Mouse (Mus musculus) olfactory bulb, adult 2 months (tissue): ENCODE measurements around the gene Rps11. TPM values are rescaled to one million over a fixed set of nuclear protein-coding genes. Genes with fewer than 3 reads are reported as not detected.

Experiments used
- H3K27ac ChIP-seq: fragments of 200-500 bp; 2 replicates; pipeline ENCODE4 v1.5.1; 2012; ENCODE audit warnings: low read depth, low read length; ENCODE audit not compliant: insufficient read depth
- H3K4me1 ChIP-seq: fragments of 200-500 bp; 2 replicates; pipeline ENCODE4 v1.6.1; 2012; ENCODE audit warnings: low read length; ENCODE audit not compliant: control insufficient read depth, insufficient read depth
- H3K4me3 ChIP-seq: fragments of 200-500 bp; 2 replicates; pipeline ENCODE4 v1.5.1; 2012; ENCODE audit warnings: mild to moderate bottlenecking, low read depth, low read length, moderate library complexity; ENCODE audit not compliant: insufficient read depth
- CTCF ChIP-seq: fragments of 200-500 bp; IDR thresholded peaks from 2 replicates; pipeline ENCODE4 v1.5.1; 2012; ENCODE audit warnings: low read depth, mild to moderate bottlenecking, low read length, moderate library complexity; ENCODE audit not compliant: insufficient read depth
- POLR2A ChIP-seq: fragments of 200-500 bp; IDR thresholded peaks from 2 replicates; pipeline ENCODE4 v1.6.1; 2012; ENCODE audit warnings: mild to moderate bottlenecking, low read depth, low read length, moderate library complexity; ENCODE audit not compliant: insufficient read depth
- WGBS: fragments of 180-500 bp; shearing (Covaris S2); methylation state at CpG from one replicate; pipeline ENCODE4 v1.1.7; 2018; 5-methylcytosine and 5-hydroxymethylcytosine counted together
- polyA plus RNA-seq: library from polyadenylated mRNA; stranded (reverse); fragments of >200 nt; gene quantifications from 2 replicates; pipeline ENCODE4 v1.2.4, GENCODE M21; 2012; ENCODE audit warnings: low replicate concordance; ENCODE audit not compliant: missing spikeins, insufficient read depth, insufficient read length

The Rps11 gene
- polyA plus RNA-seq, 1 experiment, result 657 TPM

- Histone ChIP-seq H3K4me1 (no peaks in the 10 kb centered on the region), H3K4me3 (no peak overlapping the region), H3K27ac (no peak overlapping the region)
- 69% methylated on average over 4 of the region's 4 CpGs for WGBS
- TF ChIP-seq POLR2A (no peak), CTCF (no peak)
These were observed 24.4 kb upstream of the Rps11 start for GRCm38 (mm10) chr7:45148534-45149098.

GRCm38 (mm10) chr7:45147899-45148298 is 23.7 kb upstream of the Rps11 start:
- Histone ChIP-seq H3K27ac (no peak overlapping the region), H3K4me3 (no peak overlapping the region), H3K4me1 (no peaks in the 10 kb centered on the region)
- 94% methylated on average over 11 of the region's 11 CpGs for WGBS
- TF ChIP-seq POLR2A (no peak), CTCF (no peak)

- no peak overlapping the region for H3K27ac ChIP-seq
- TF ChIP-seq CTCF (no peak), POLR2A (no peak)
- H3K4me1 ChIP-seq, result no peaks in the 10 kb centered on the region
- H3K4me3 ChIP-seq, result no peak overlapping the region
- 94% methylated on average over 11 of the region's 11 CpGs for WGBS
These were observed 23.0 kb upstream of the Rps11 start for GRCm38 (mm10) chr7:45147267-45147666.

- Histone ChIP-seq H3K4me3 (no peak overlapping the region), H3K27ac (no peak overlapping the region), H3K4me1 (no peaks in the 10 kb centered on the region)
- WGBS, result 96% methylated on average over 8 of the region's 8 CpGs
- TF ChIP-seq POLR2A (no peak), CTCF (no peak)
These were observed 21.2 kb upstream of the Rps11 start for GRCm38 (mm10) chr7:45145460-45145859.

GRCm38 (mm10) chr7:45144368-45145174 is 20.3 kb upstream of the Rps11 start:
- H3K4me1 ChIP-seq, result no peaks in the 10 kb centered on the region
- 94% methylated on average over 13 of the region's 13 CpGs for WGBS
- TF ChIP-seq POLR2A (no peak), CTCF (no peak)

GRCm38 (mm10) chr7:45141914-45142313 is 17.7 kb upstream of the Rps11 start:
- no peaks in the 10 kb centered on the region for H3K4me1 ChIP-seq
- H3K27ac ChIP-seq, result no peak overlapping the region
- TF ChIP-seq POLR2A (no peak), CTCF (no peak)
- no peak overlapping the region for H3K4me3 ChIP-seq
- 92% methylated on average over 5 of the region's 5 CpGs for WGBS

More at GRCm38 (mm10) chr7:45144368-45145174, 20.3 kb upstream of the Rps11 start:
- Histone ChIP-seq H3K27ac (no peak overlapping the region), H3K4me3 (no peak overlapping the region)

- no peak overlapping the region for H3K4me3 ChIP-seq
- WGBS, result 88% methylated on average over 3 of the region's 3 CpGs
- H3K4me1 ChIP-seq, result no peaks in the 10 kb centered on the region
- no peak overlapping the region for H3K27ac ChIP-seq
- TF ChIP-seq POLR2A, result no peak
- TF ChIP-seq CTCF, result no peak
These were observed 17.1 kb upstream of the Rps11 start for GRCm38 (mm10) chr7:45141319-45141718.

- Histone ChIP-seq H3K27ac (no peak overlapping the region), H3K4me3 (no peak overlapping the region), H3K4me1 (peaks cover 4% of the 10 kb centered on the region)
- 82% methylated on average over 8 of the region's 8 CpGs for WGBS
- TF ChIP-seq POLR2A (no peak), CTCF (no peak)
These were observed 15.9 kb upstream of the Rps11 start for GRCm38 (mm10) chr7:45139904-45140723.

- TF ChIP-seq CTCF (no peak), POLR2A (no peak)
- Histone ChIP-seq H3K27ac (no peak overlapping the region), H3K4me3 (no peak overlapping the region), H3K4me1 (peaks cover 7% of the 10 kb centered on the region)
- 90% methylated on average over 1 of the region's 1 CpGs for WGBS
These were observed 14.2 kb upstream of the Rps11 start for GRCm38 (mm10) chr7:45138403-45138802.
